Mouse (Mus musculus) embryonic fibroblast, embryonic 13.5 days (primary cell): ENCODE data around the gene Cbx3.

Experiments
- CTCF ChIP-seq: IDR thresholded peaks from 2 replicates; pipeline ENCODE4 v1.5.1; 2011; ENCODE audit warnings: mild to moderate bottlenecking, control low read depth, low read length, moderate library complexity, borderline replicate concordance; ENCODE audit not compliant: insufficient read depth
- POLR2A ChIP-seq: IDR thresholded peaks from 2 replicates; pipeline ENCODE4 v1.6.1; 2011; ENCODE audit warnings: low read depth, mild to moderate bottlenecking, control low read depth, low read length, moderate library complexity

GRCm38 (mm10) chr6:51497321-51498111 is 27.4 kb downstream of the Cbx3 start:
- TF ChIP-seq CTCF, result no peak
- TF ChIP-seq POLR2A, result no peak
